Mouse (Mus musculus) hindbrain, embryonic 16.5 days (tissue): ENCODE results near the gene Bgn. TPM values are rescaled to one million over a fixed set of nuclear protein-coding genes. Genes with fewer than 3 reads are reported as not detected.

ENCODE experiments used
- ATAC-seq: fragments of 200-750 bp; cut with Nextera tagmentation; 2 replicates; pipeline ENCODE4 v1.8.0; 2017; ENCODE audit warnings: moderate TSS enrichment, moderate library complexity
- H3K27ac ChIP-seq: fragments of 300-500 bp; sonication (generic); 2 replicates; pipeline ENCODE4 v1.5.1; 2014; ENCODE audit warnings: low read depth, mild to moderate bottlenecking, control low read depth, low read length, moderate library complexity
- H3K27me3 ChIP-seq: fragments of 300-500 bp; sonication (generic); replicated peaks from 2 replicates; pipeline ENCODE4 v1.6.1; 2014; ENCODE audit warnings: low read length; ENCODE audit not compliant: control insufficient read depth, insufficient read depth
- H3K36me3 ChIP-seq: fragments of 300-500 bp; sonication (generic); 2 replicates; pipeline ENCODE4 v1.6.1; 2014; ENCODE audit warnings: mild to moderate bottlenecking, low read length, moderate library complexity, mixed read lengths; ENCODE audit not compliant: control insufficient read depth, insufficient read depth
- H3K4me1 ChIP-seq: fragments of 300-500 bp; sonication (generic); 2 replicates; pipeline ENCODE4 v1.6.1; 2014; ENCODE audit warnings: low read depth, low read length; ENCODE audit not compliant: control insufficient read depth, insufficient read depth
- H3K4me2 ChIP-seq: fragments of 300-500 bp; sonication (generic); 2 replicates; pipeline ENCODE4 v1.6.1; 2014; ENCODE audit warnings: mild to moderate bottlenecking, low read length, control low read depth, moderate library complexity
- H3K4me3 ChIP-seq: fragments of 300-500 bp; sonication (generic); 2 replicates; pipeline ENCODE4 v1.5.1; 2014; ENCODE audit warnings: mild to moderate bottlenecking, low read length, control low read depth, moderate library complexity
- H3K9ac ChIP-seq: fragments of 300-500 bp; sonication (generic); 2 replicates; pipeline ENCODE4 v1.6.1; 2014; ENCODE audit warnings: low read depth, mild to moderate bottlenecking, control low read depth, low read length, moderate library complexity
- H3K9me3 ChIP-seq: fragments of 300-500 bp; sonication (generic); 2 replicates; pipeline ENCODE4 v1.6.1; 2014; ENCODE audit warnings: mild to moderate bottlenecking, low read length, moderate library complexity; ENCODE audit not compliant: control insufficient read depth
- WGBS: fragments of 180-500 bp; shearing (Covaris S2); extraction: QIAGEN DNeasy Blood & Tissue Kit; methylation state at CpG from one replicate; pipeline ENCODE4 v1.1.7; 2014; 5-methylcytosine and 5-hydroxymethylcytosine counted together
- polyA plus RNA-seq: library from polyadenylated mRNA; unstranded; fragments of >200 nt; fragmentation: Nextera tagmentation; extraction: Ambion mirVana; gene quantifications from 2 replicates; pipeline ENCODE4 v1.2.1, GENCODE M21; 2015

The Bgn gene
- polyA plus RNA-seq, 1 experiment from 2014 or later = 23.2 TPM

- H3K4me3 ChIP-seq = no peak overlapping the region
- no peak for ATAC-seq
- H3K9ac ChIP-seq = no peak overlapping the region
- 55% methylated on average over 1 of the region's 1 CpGs for WGBS
- no peak overlapping the region for H3K4me2 ChIP-seq
- H3K27ac ChIP-seq = no peak overlapping the region
- no peaks in the 10 kb centered on the region for H3K4me1 ChIP-seq
- no peaks in the 10 kb centered on the region for H3K27me3 ChIP-seq
- H3K36me3 ChIP-seq = no peaks in the 10 kb centered on the region
- no peaks in the 10 kb centered on the region for H3K9me3 ChIP-seq
Observed at GRCm38 (mm10) chrX:73468752-73469151, 14.7 kb upstream of the Bgn start.

GRCm38 (mm10) chrX:73471764-73472163, 11.6 kb upstream of the Bgn start:
- Histone ChIP-seq H3K9me3 (no peaks in the 10 kb centered on the region), H3K4me3 (no peak overlapping the region), H3K4me2 (no peak overlapping the region), H3K36me3 (no peaks in the 10 kb centered on the region), H3K4me1 (no peaks in the 10 kb centered on the region), H3K9ac (no peak overlapping the region), H3K27me3 (no peaks in the 10 kb centered on the region; the same call in 1 of the 2 replicates), H3K27ac (no peak overlapping the region)
- ATAC-seq = no peak
- 95% methylated on average over 3 of the region's 3 CpGs for WGBS

- no peak overlapping the region for H3K4me2 ChIP-seq
- no peaks in the 10 kb centered on the region for H3K36me3 ChIP-seq
- H3K4me3 ChIP-seq = no peak overlapping the region
- no peaks in the 10 kb centered on the region; the same call in 1 of the 2 replicates for H3K27me3 ChIP-seq
- H3K9me3 ChIP-seq = no peaks in the 10 kb centered on the region
- ATAC-seq = no peak
- H3K9ac ChIP-seq = no peak overlapping the region
- H3K4me1 ChIP-seq = no peaks in the 10 kb centered on the region
- H3K27ac ChIP-seq = no peak overlapping the region
- WGBS = 58% methylated on average over 12 of the region's 12 CpGs
Observed at GRCm38 (mm10) chrX:73474340-73475165, 8.8 kb upstream of the Bgn start.

- Histone ChIP-seq H3K4me1 (no peaks in the 10 kb centered on the region), H3K4me3 (no peak overlapping the region), H3K36me3 (no peaks in the 10 kb centered on the region), H3K4me2 (no peak overlapping the region), H3K9ac (no peak overlapping the region), H3K9me3 (no peaks in the 10 kb centered on the region), H3K27ac (no peak overlapping the region), H3K27me3 (no peaks in the 10 kb centered on the region; the same call in 1 of the 2 replicates)
- WGBS = 88% methylated on average over 1 of the region's 1 CpGs
- ATAC-seq = no peak
Observed at GRCm38 (mm10) chrX:73475658-73476256, 7.6 kb upstream of the Bgn start.

- Histone ChIP-seq H3K4me1 (no peaks in the 10 kb centered on the region), H3K9me3 (no peaks in the 10 kb centered on the region), H3K36me3 (no peaks in the 10 kb centered on the region), H3K27me3 (no peaks in the 10 kb centered on the region; the same call in 1 of the 2 replicates), H3K4me2 (no peak overlapping the region), H3K4me3 (no peak overlapping the region), H3K27ac (no peak overlapping the region), H3K9ac (no peak overlapping the region)
- 83% methylated on average over 2 of the region's 2 CpGs for WGBS
- ATAC-seq = no peak
Observed at GRCm38 (mm10) chrX:73476621-73477020, 6.8 kb upstream of the Bgn start.

GRCm38 (mm10) chrX:73477500-73477899, 5.9 kb upstream of the Bgn start:
- no peaks in the 10 kb centered on the region; the same call in 1 of the 2 replicates for H3K27me3 ChIP-seq
- H3K9me3 ChIP-seq = no peaks in the 10 kb centered on the region
- no peak overlapping the region for H3K4me2 ChIP-seq
- H3K27ac ChIP-seq = no peak overlapping the region
- no peaks in the 10 kb centered on the region for H3K4me1 ChIP-seq
- no peak for ATAC-seq
- H3K36me3 ChIP-seq = no peaks in the 10 kb centered on the region
- WGBS = 78% methylated on average over 2 of the region's 2 CpGs
- H3K4me3 ChIP-seq = no peak overlapping the region
- H3K9ac ChIP-seq = no peak overlapping the region

GRCm38 (mm10) chrX:73479656-73480055, 3.7 kb upstream of the Bgn start:
- no peaks in the 10 kb centered on the region for H3K36me3 ChIP-seq
- no peaks in the 10 kb centered on the region for H3K9me3 ChIP-seq
- H3K4me3 ChIP-seq = no peak overlapping the region
- H3K27me3 ChIP-seq = no peaks in the 10 kb centered on the region; the same call in 1 of the 2 replicates
- H3K4me2 ChIP-seq = no peak overlapping the region
- no peak overlapping the region for H3K27ac ChIP-seq
- H3K4me1 ChIP-seq = no peaks in the 10 kb centered on the region
- ATAC-seq = no peak
- H3K9ac ChIP-seq = no peak overlapping the region

- no peak for ATAC-seq
- Histone ChIP-seq H3K9me3 (no peaks in the 10 kb centered on the region), H3K9ac (no peak overlapping the region), H3K4me3 (no peak overlapping the region), H3K27ac (no peak overlapping the region), H3K4me1 (no peaks in the 10 kb centered on the region), H3K36me3 (no peaks in the 10 kb centered on the region), H3K4me2 (no peak overlapping the region), H3K27me3 (no peaks in the 10 kb centered on the region; the same call in 1 of the 2 replicates)
- 56% methylated on average over 2 of the region's 2 CpGs for WGBS
Observed at GRCm38 (mm10) chrX:73480334-73480733, 3.1 kb upstream of the Bgn start.

- Histone ChIP-seq H3K27ac (no peak overlapping the region), H3K4me2 (no peak overlapping the region; the same call in 1 of the 2 replicates), H3K4me3 (no peak overlapping the region), H3K9ac (no peak overlapping the region), H3K4me1 (no peaks in the 10 kb centered on the region), H3K36me3 (no peaks in the 10 kb centered on the region), H3K27me3 (no peaks in the 10 kb centered on the region; the same call in 1 of the 2 replicates), H3K9me3 (no peaks in the 10 kb centered on the region)
- ATAC-seq = no peak
- 44% methylated on average over 3 of the region's 4 CpGs for WGBS
Observed at GRCm38 (mm10) chrX:73482643-73483483, 539 bp upstream of the Bgn start.
